Mouse (Mus musculus) heart, postnatal 0 days (tissue): Measurements from ENCODE around the gene Pdzd2.

Source experiments
- CTCF ChIP-seq: IDR thresholded peaks from 2 replicates; pipeline ENCODE4 v1.5.1; 2016; ENCODE audit warnings: antibody characterized with exemption, control low read depth, low read depth
- EP300 ChIP-seq: IDR thresholded peaks from 2 replicates; pipeline ENCODE4 v1.6.1; 2016; ENCODE audit warnings: antibody characterized with exemption, low read depth

- TF ChIP-seq CTCF, result no peak
- no peak for TF ChIP-seq EP300
Observed at GRCm38 (mm10) chr15:12430670-12431069, 309.1 kb downstream of the Pdzd2 start.
